Mouse (Mus musculus): Measurements from ENCODE around the gene Entpd3. TPM values are rescaled to one million over a fixed set of nuclear protein-coding genes. Genes with fewer than 3 reads are reported as not detected.
"Not testable (repeated sequence)": the region's sequence is repeated elsewhere in the genome, so short reads cannot be mapped to it uniquely, and the experiment has no call there.

Entpd3 gene
- polyA plus RNA-seq, 1 experiment from 2014 or later = 0.05 TPM

GRCm38 (mm10) chr9:120528815-120529510 lies 10.7 kb upstream of the Entpd3 start:
- Histone ChIP-seq H3K4me1 (ENCODE audit: control insufficient read depth, low read depth, low read length) (no peaks in the 10 kb centered on the region), H3K36me3 (ENCODE audit: control insufficient read depth, insufficient read depth) (no peaks in the 10 kb centered on the region), H3K9me3 (replicated peaks; ENCODE audit: control insufficient read depth, low read length) (no peaks in the 10 kb centered on the region), H3K4me3 (ENCODE audit: low read depth, low read length) (no peak overlapping the region), H3K4me2 (ENCODE audit: low read depth, low read length) (no peak overlapping the region), H3K27me3 (ENCODE audit: control insufficient read depth, insufficient read depth, low read depth, low read length) (no peaks in the 10 kb centered on the region), H3K9ac (ENCODE audit: low read depth, low read length) (no peak overlapping the region), H3K27ac (ENCODE audit: low read length) (no peak overlapping the region)
- ATAC-seq (ENCODE audit: low read depth) = no peak
- 62% methylated on average over 17 of the region's 17 CpGs for WGBS (ENCODE audit: insufficient replicate concordance)

- Histone ChIP-seq H3K27ac (ENCODE audit: low read length) (no peak overlapping the region), H3K4me3 (ENCODE audit: low read depth, low read length) (no peak overlapping the region), H3K9me3 (replicated peaks; ENCODE audit: control insufficient read depth, low read length) (no peaks in the 10 kb centered on the region), H3K36me3 (ENCODE audit: control insufficient read depth, insufficient read depth) (no peaks in the 10 kb centered on the region), H3K9ac (ENCODE audit: low read depth, low read length) (no peak overlapping the region), H3K4me1 (ENCODE audit: control insufficient read depth, low read depth, low read length) (no peaks in the 10 kb centered on the region), H3K4me2 (ENCODE audit: low read depth, low read length) (no peak overlapping the region), H3K27me3 (ENCODE audit: control insufficient read depth, insufficient read depth, low read depth, low read length) (no peaks in the 10 kb centered on the region)
- 65% methylated on average over 5 of the region's 5 CpGs for WGBS (ENCODE audit: insufficient replicate concordance)
- no peak for ATAC-seq (ENCODE audit: low read depth)
These were observed 9.1 kb upstream of the Entpd3 start for GRCm38 (mm10) chr9:120530471-120530870.

- no peaks in the 10 kb centered on the region for H3K9me3 ChIP-seq (replicated peaks; ENCODE audit: control insufficient read depth, low read length)
- no peak for ATAC-seq (ENCODE audit: low read depth)
- no peak overlapping the region for H3K4me2 ChIP-seq (ENCODE audit: low read depth, low read length)
- H3K9ac ChIP-seq (ENCODE audit: low read depth, low read length) = no peak overlapping the region
- H3K4me1 ChIP-seq (ENCODE audit: control insufficient read depth, low read depth, low read length) = no peaks in the 10 kb centered on the region
- H3K27me3 ChIP-seq (ENCODE audit: control insufficient read depth, insufficient read depth, low read depth, low read length) = no peaks in the 10 kb centered on the region
- 65% methylated on average over 6 of the region's 6 CpGs for WGBS (ENCODE audit: insufficient replicate concordance)
- no peaks in the 10 kb centered on the region for H3K36me3 ChIP-seq (ENCODE audit: control insufficient read depth, insufficient read depth)
- H3K27ac ChIP-seq (ENCODE audit: low read length) = no peak overlapping the region
- no peak overlapping the region for H3K4me3 ChIP-seq (ENCODE audit: low read depth, low read length)
These were observed 7.6 kb upstream of the Entpd3 start for GRCm38 (mm10) chr9:120532062-120532461.

GRCm38 (mm10) chr9:120532691-120533090 lies 6.9 kb upstream of the Entpd3 start:
- 64% methylated on average over 6 of the region's 6 CpGs for WGBS (ENCODE audit: insufficient replicate concordance)
- Histone ChIP-seq H3K4me1 (ENCODE audit: control insufficient read depth, low read depth, low read length) (no peaks in the 10 kb centered on the region), H3K27me3 (ENCODE audit: control insufficient read depth, insufficient read depth, low read depth, low read length) (no peaks in the 10 kb centered on the region), H3K4me2 (ENCODE audit: low read depth, low read length) (no peak overlapping the region), H3K36me3 (ENCODE audit: control insufficient read depth, insufficient read depth) (no peaks in the 10 kb centered on the region), H3K9me3 (replicated peaks; ENCODE audit: control insufficient read depth, low read length) (no peaks in the 10 kb centered on the region), H3K9ac (ENCODE audit: low read depth, low read length) (no peak overlapping the region), H3K27ac (ENCODE audit: low read length) (no peak overlapping the region), H3K4me3 (ENCODE audit: low read depth, low read length) (no peak overlapping the region)
- ATAC-seq (ENCODE audit: low read depth) = no peak

GRCm38 (mm10) chr9:120533446-120533950 lies 6.1 kb upstream of the Entpd3 start:
- WGBS (ENCODE audit: insufficient replicate concordance) = 75% methylated on average over 8 of the region's 8 CpGs
- ATAC-seq (ENCODE audit: low read depth); H3K4me1 ChIP-seq (ENCODE audit: control insufficient read depth, low read depth, low read length); H3K4me3 ChIP-seq (ENCODE audit: low read depth, low read length); H3K4me2 ChIP-seq (ENCODE audit: low read depth, low read length); H3K27ac ChIP-seq (ENCODE audit: low read length); H3K9me3 ChIP-seq (replicated peaks; ENCODE audit: control insufficient read depth, low read length); H3K36me3 ChIP-seq (ENCODE audit: control insufficient read depth, insufficient read depth); H3K27me3 ChIP-seq (ENCODE audit: control insufficient read depth, insufficient read depth, low read depth, low read length); H3K9ac ChIP-seq (ENCODE audit: low read depth, low read length): not testable (repeated sequence)

GRCm38 (mm10) chr9:120541411-120541810 lies 1.8 kb downstream of the Entpd3 start:
- Histone ChIP-seq H3K9me3 (replicated peaks; ENCODE audit: control insufficient read depth, low read length) (no peaks in the 10 kb centered on the region), H3K4me3 (ENCODE audit: low read depth, low read length) (no peak overlapping the region), H3K4me2 (ENCODE audit: low read depth, low read length) (no peak overlapping the region), H3K27ac (ENCODE audit: low read length) (no peak overlapping the region), H3K9ac (ENCODE audit: low read depth, low read length) (no peak overlapping the region), H3K27me3 (ENCODE audit: control insufficient read depth, insufficient read depth, low read depth, low read length) (peaks cover 23% of the 10 kb centered on the region), H3K36me3 (ENCODE audit: control insufficient read depth, insufficient read depth) (no peaks in the 10 kb centered on the region), H3K4me1 (ENCODE audit: control insufficient read depth, low read depth, low read length) (no peaks in the 10 kb centered on the region; the same call in 1 of the 2 replicates)
- ATAC-seq (ENCODE audit: low read depth) = no peak
- WGBS (ENCODE audit: insufficient replicate concordance) = 35% methylated on average over 2 of the region's 2 CpGs

GRCm38 (mm10) chr9:120542241-120542640 lies 2.6 kb downstream of the Entpd3 start:
- H3K4me1 ChIP-seq (ENCODE audit: control insufficient read depth, low read depth, low read length) = no peaks in the 10 kb centered on the region; the same call in 1 of the 2 replicates
- no peak overlapping the region for H3K27ac ChIP-seq (ENCODE audit: low read length)
- no peak overlapping the region for H3K4me3 ChIP-seq (ENCODE audit: low read depth, low read length)
- no peaks in the 10 kb centered on the region for H3K36me3 ChIP-seq (ENCODE audit: control insufficient read depth, insufficient read depth)
- no peaks in the 10 kb centered on the region for H3K9me3 ChIP-seq (replicated peaks; ENCODE audit: control insufficient read depth, low read length)
- no peak overlapping the region for H3K4me2 ChIP-seq (ENCODE audit: low read depth, low read length)
- ATAC-seq (ENCODE audit: low read depth) = no peak
- H3K27me3 ChIP-seq (ENCODE audit: control insufficient read depth, insufficient read depth, low read depth, low read length) = peaks cover 23% of the 10 kb centered on the region
- 23% methylated on average over 6 of the region's 6 CpGs for WGBS (ENCODE audit: insufficient replicate concordance)
- no peak overlapping the region for H3K9ac ChIP-seq (ENCODE audit: low read depth, low read length)

GRCm38 (mm10) chr9:120545994-120546393 lies 6.4 kb downstream of the Entpd3 start:
- Histone ChIP-seq H3K27me3 (ENCODE audit: control insufficient read depth, insufficient read depth, low read depth, low read length) (peaks cover 5% of the 10 kb centered on the region; the same call in 1 of the 2 replicates), H3K4me1 (ENCODE audit: control insufficient read depth, low read depth, low read length) (no peaks in the 10 kb centered on the region; the same call in 1 of the 2 replicates), H3K4me3 (ENCODE audit: low read depth, low read length) (no peak overlapping the region), H3K9me3 (replicated peaks; ENCODE audit: control insufficient read depth, low read length) (no peaks in the 10 kb centered on the region), H3K36me3 (ENCODE audit: control insufficient read depth, insufficient read depth) (no peaks in the 10 kb centered on the region), H3K27ac (ENCODE audit: low read length) (no peak overlapping the region), H3K9ac (ENCODE audit: low read depth, low read length) (no peak overlapping the region), H3K4me2 (ENCODE audit: low read depth, low read length) (no peak overlapping the region)
- WGBS (ENCODE audit: insufficient replicate concordance) = 26% methylated on average over 2 of the region's 2 CpGs
- ATAC-seq (ENCODE audit: low read depth) = no peak

- no peak overlapping the region for H3K4me2 ChIP-seq (ENCODE audit: low read depth, low read length)
- no peak overlapping the region for H3K27ac ChIP-seq (ENCODE audit: low read length)
- no peak for ATAC-seq (ENCODE audit: low read depth)
- WGBS (ENCODE audit: insufficient replicate concordance) = 72% methylated on average over 9 of the region's 9 CpGs
- no peak overlapping the region for H3K4me3 ChIP-seq (ENCODE audit: low read depth, low read length)
- H3K9ac ChIP-seq (ENCODE audit: low read depth, low read length) = no peak overlapping the region
- H3K36me3 ChIP-seq (ENCODE audit: control insufficient read depth, insufficient read depth) = no peaks in the 10 kb centered on the region
- peaks cover 4% of the 10 kb centered on the region; the same call in 1 of the 2 replicates for H3K27me3 ChIP-seq (ENCODE audit: control insufficient read depth, insufficient read depth, low read depth, low read length)
- no peaks in the 10 kb centered on the region for H3K9me3 ChIP-seq (replicated peaks; ENCODE audit: control insufficient read depth, low read length)
- H3K4me1 ChIP-seq (ENCODE audit: control insufficient read depth, low read depth, low read length) = no peaks in the 10 kb centered on the region; the same call in 1 of the 2 replicates
These were observed 6.9 kb downstream of the Entpd3 start for GRCm38 (mm10) chr9:120546482-120546881.

All from liver, embryonic 16.5 days (tissue).